Mouse (Mus musculus): Measurements from ENCODE around the gene Kcnh1. TPM values are rescaled to one million over a fixed set of nuclear protein-coding genes. Genes with fewer than 3 reads are reported as not detected.
A peak's percentile ranks its signal among the peaks of the same experiment; 100 is the strongest.

Kcnh1 gene
- polyA plus RNA-seq, 1 experiment, result 0.14 TPM

- Histone ChIP-seq H3K4me3 (ENCODE audit: control insufficient read depth, low read depth, low read length) (no peak overlapping the region), H3K4me1 (ENCODE audit: control insufficient read depth, insufficient read depth, low read length) (no peaks in the 10 kb centered on the region), H3K36me3 (ENCODE audit: control insufficient read depth, insufficient read depth, low read length) (no peaks in the 10 kb centered on the region), H3K27ac (ENCODE audit: control insufficient read depth, insufficient read depth, low read depth, low read length) (no peak overlapping the region), H3K27me3 (ENCODE audit: control insufficient read depth, insufficient read depth, low read length) (no peaks in the 10 kb centered on the region)
- TF ChIP-seq POLR2A (IDR thresholded peaks at IDR 0.05; ENCODE audit: control insufficient read depth, low read depth, low read length) (no peak), CTCF (IDR thresholded peaks at IDR 0.05; ENCODE audit: control insufficient read depth, insufficient read depth, insufficient replicate concordance, low read depth, low read length) (no peak)
Observed at GRCm38 (mm10) chr1:192421377-192422166, 231.0 kb downstream of the Kcnh1 start.

- no peak overlapping the region for H3K27ac ChIP-seq (ENCODE audit: control insufficient read depth, insufficient read depth, low read depth, low read length)
- no peaks in the 10 kb centered on the region for H3K27me3 ChIP-seq (ENCODE audit: control insufficient read depth, insufficient read depth, low read length)
- TF ChIP-seq CTCF (IDR thresholded peaks at IDR 0.05; ENCODE audit: control insufficient read depth, insufficient read depth, insufficient replicate concordance, low read depth, low read length), result no peak
- no peak for TF ChIP-seq POLR2A (IDR thresholded peaks at IDR 0.05; ENCODE audit: control insufficient read depth, low read depth, low read length)
- no peaks in the 10 kb centered on the region for H3K36me3 ChIP-seq (ENCODE audit: control insufficient read depth, insufficient read depth, low read length)
- no peak overlapping the region for H3K4me3 ChIP-seq (ENCODE audit: control insufficient read depth, low read depth, low read length)
- H3K4me1 ChIP-seq (ENCODE audit: control insufficient read depth, insufficient read depth, low read length), result no peaks in the 10 kb centered on the region
Observed at GRCm38 (mm10) chr1:192431423-192431822, 240.8 kb downstream of the Kcnh1 start.

- Histone ChIP-seq H3K4me3 (ENCODE audit: control insufficient read depth, low read depth, low read length) (no peak overlapping the region), H3K4me1 (ENCODE audit: control insufficient read depth, insufficient read depth, low read length) (no peaks in the 10 kb centered on the region), H3K27me3 (ENCODE audit: control insufficient read depth, insufficient read depth, low read length) (no peaks in the 10 kb centered on the region), H3K27ac (ENCODE audit: control insufficient read depth, insufficient read depth, low read depth, low read length) (no peak overlapping the region), H3K36me3 (ENCODE audit: control insufficient read depth, insufficient read depth, low read length) (no peaks in the 10 kb centered on the region)
- TF ChIP-seq CTCF (IDR thresholded peaks at IDR 0.05; ENCODE audit: control insufficient read depth, insufficient read depth, insufficient replicate concordance, low read depth, low read length), result no peak
- no peak for TF ChIP-seq POLR2A (IDR thresholded peaks at IDR 0.05; ENCODE audit: control insufficient read depth, low read depth, low read length)
Observed at GRCm38 (mm10) chr1:192435503-192435902, 244.9 kb downstream of the Kcnh1 start.

GRCm38 (mm10) chr1:192439151-192439837, 248.7 kb downstream of the Kcnh1 start:
- TF ChIP-seq CTCF (IDR thresholded peaks at IDR 0.05; ENCODE audit: control insufficient read depth, insufficient read depth, insufficient replicate concordance, low read depth, low read length) (no peak), POLR2A (IDR thresholded peaks at IDR 0.05; ENCODE audit: control insufficient read depth, low read depth, low read length) (no peak)
- Histone ChIP-seq H3K27ac (ENCODE audit: control insufficient read depth, insufficient read depth, low read depth, low read length) (no peak overlapping the region), H3K4me3 (ENCODE audit: control insufficient read depth, low read depth, low read length) (no peak overlapping the region), H3K27me3 (ENCODE audit: control insufficient read depth, insufficient read depth, low read length) (no peaks in the 10 kb centered on the region), H3K36me3 (ENCODE audit: control insufficient read depth, insufficient read depth, low read length) (no peaks in the 10 kb centered on the region), H3K4me1 (ENCODE audit: control insufficient read depth, insufficient read depth, low read length) (peaks cover 2% of the 10 kb centered on the region; the same call in 1 of the 2 replicates)

DNA sequence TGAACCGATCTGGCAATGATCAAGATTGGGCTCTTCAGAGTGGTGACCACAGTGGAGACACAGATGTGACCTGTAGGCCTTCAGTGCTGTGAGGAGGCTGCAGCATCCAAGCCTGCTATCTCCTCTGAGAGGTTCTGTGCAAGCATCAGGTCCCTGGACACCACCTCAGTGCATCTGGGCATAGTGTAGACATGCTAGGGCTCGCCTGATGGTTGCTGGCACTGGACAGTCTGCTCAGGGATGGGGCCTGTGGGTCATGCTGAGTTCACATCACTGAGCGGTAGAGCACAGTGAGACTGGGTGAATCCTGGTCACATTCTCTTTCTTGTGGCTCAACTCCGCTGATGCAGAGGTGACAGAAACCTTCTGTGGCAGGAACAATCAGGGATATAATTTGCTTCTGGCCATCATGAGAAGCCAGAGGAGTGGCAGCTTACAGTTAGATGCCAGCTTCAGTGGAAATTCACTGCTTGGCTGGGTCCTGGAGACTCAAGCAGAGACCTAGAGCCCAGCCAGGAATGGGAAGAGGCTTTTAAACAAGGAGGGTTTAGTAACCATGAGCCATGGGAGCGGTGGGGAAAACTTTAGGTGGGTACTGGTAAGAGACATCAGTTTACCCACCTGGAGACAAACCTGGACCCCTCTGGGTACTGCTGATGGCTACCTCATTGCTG, 252.3 kb downstream of the Kcnh1 start:
- Histone ChIP-seq H3K4me1 (ENCODE audit: control insufficient read depth, insufficient read depth, low read length) (peaks cover 3% of the 10 kb centered on the region; the same call in 1 of the 2 replicates), H3K36me3 (ENCODE audit: control insufficient read depth, insufficient read depth, low read length) (no peaks in the 10 kb centered on the region), H3K27ac (ENCODE audit: control insufficient read depth, insufficient read depth, low read depth, low read length) (no peak overlapping the region), H3K4me3 (ENCODE audit: control insufficient read depth, low read depth, low read length) (no peak overlapping the region), H3K27me3 (ENCODE audit: control insufficient read depth, insufficient read depth, low read length) (no peaks in the 10 kb centered on the region)
- no peak for TF ChIP-seq POLR2A (IDR thresholded peaks at IDR 0.05; ENCODE audit: control insufficient read depth, low read depth, low read length)
- TF ChIP-seq CTCF (IDR thresholded peaks at IDR 0.05; ENCODE audit: control insufficient read depth, insufficient read depth, insufficient replicate concordance, low read depth, low read length), result no peak

GRCm38 (mm10) chr1:192443998-192444657, 253.6 kb downstream of the Kcnh1 start:
- H3K4me3 ChIP-seq (ENCODE audit: control insufficient read depth, low read depth, low read length), result peak overlapping the region; percentile 34
- TF ChIP-seq POLR2A (IDR thresholded peaks at IDR 0.05; ENCODE audit: control insufficient read depth, low read depth, low read length) (no peak), CTCF (IDR thresholded peaks at IDR 0.05; ENCODE audit: control insufficient read depth, insufficient read depth, insufficient replicate concordance, low read depth, low read length) (peak; percentile 67; the same call in 1 of the 2 replicates)
- H3K27ac ChIP-seq (ENCODE audit: control insufficient read depth, insufficient read depth, low read depth, low read length), result no peak overlapping the region

More at GRCm38 (mm10) chr1:192443998-192444657, 253.6 kb downstream of the Kcnh1 start:
- H3K27me3 ChIP-seq (ENCODE audit: control insufficient read depth, insufficient read depth, low read length), result no peaks in the 10 kb centered on the region
- H3K4me1 ChIP-seq (ENCODE audit: control insufficient read depth, insufficient read depth, low read length), result peaks cover 3% of the 10 kb centered on the region; the same call in 1 of the 2 replicates
- no peaks in the 10 kb centered on the region for H3K36me3 ChIP-seq (ENCODE audit: control insufficient read depth, insufficient read depth, low read length)

Measured in testis, adult 2 months (tissue).